Mouse (Mus musculus) urinary bladder, postnatal 36 days (tissue): Measurements from ENCODE around the gene 1810046K07Rik.

Experiments
- DNase-seq, 2 experiments: peaks; one replicate each; pipeline ENCODE4 v3.0.0; 2022; ENCODE audit warnings: low spot score in 2 of 2, mixed read lengths in 1 of 2

The 1810046K07Rik gene

DNA sequence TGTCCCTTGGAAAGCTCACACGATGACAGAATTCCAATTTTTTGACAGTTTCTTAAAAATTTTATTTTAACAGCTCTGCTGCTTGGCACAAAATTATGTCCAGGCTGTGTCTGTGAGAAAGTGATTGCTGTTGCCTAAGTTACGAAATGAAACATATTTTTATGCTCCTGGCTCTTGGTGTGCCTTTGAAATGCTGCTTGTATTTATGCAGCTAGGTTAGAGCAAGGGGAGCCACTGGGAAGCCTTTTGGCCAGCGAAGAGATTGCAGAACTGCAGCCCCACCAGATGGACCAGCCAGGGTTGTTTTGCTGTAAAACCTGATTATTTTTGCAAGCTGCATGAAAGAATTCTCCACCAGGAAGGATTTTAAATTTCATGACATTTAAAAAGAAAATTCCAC lies 23.6 kb downstream of the 1810046K07Rik start:
- DNase-seq = no peak

DNA sequence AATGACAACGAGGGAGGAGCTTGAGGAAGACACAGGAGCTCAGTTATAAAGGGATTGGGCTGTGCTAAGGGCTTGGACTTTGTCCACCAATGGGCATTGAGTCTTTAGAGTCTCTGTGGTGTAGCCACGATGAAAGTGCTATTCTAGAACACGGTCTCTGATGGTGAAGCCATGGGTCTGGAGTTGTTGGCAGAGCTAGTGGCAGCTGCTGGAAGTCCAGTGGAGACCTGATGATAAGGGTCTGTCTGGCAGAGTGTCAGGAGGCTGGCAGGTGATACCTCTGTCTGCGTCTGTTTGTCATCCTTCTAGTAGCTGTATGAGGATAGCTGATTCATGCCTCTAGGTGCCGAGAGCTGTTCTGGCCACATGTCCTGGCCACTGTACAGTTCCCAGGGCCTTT lies 24.7 kb downstream of the 1810046K07Rik start:
- no peak for DNase-seq

DNA sequence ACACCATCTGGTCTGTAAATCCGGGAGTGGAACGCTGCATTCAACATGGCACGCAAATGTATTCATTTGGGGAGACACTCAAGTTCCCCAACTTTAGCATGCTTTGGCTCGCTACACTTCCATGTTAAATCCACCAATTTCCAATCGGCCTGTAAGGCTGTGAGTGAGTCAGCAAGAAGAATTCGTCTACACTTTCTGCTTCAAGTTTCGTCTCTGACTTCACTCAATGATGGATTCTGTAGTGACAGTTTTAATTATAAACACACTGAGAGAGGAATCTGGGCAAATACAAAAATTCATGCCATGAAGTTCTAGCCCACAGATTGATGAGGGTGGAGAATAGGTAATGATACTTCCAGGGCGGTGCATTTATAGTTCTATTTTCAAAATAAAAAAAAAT lies 35.2 kb downstream of the 1810046K07Rik start:
- DNase-seq = no peak

DNA sequence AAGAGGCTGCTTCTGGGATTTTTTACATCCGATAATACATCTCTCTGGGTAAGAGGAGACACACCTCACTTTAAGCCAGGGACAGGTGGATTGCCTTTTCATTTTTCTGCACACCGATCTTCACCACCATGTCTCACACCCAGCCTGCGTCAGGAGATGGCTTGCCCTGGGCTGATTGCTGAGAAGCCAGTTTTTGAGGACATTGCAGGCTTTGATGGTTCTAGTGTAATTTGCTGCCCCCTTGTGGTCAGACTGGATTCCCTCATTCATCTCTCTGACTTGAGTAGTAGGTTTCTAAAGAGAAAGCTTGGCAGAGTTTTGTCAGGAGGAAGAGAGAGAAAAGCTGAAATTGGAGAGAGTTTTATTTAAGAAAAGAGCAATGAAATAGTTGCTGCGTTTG lies 36.0 kb downstream of the 1810046K07Rik start:
- peak; percentile 61 to 68 for DNase-seq

DNA sequence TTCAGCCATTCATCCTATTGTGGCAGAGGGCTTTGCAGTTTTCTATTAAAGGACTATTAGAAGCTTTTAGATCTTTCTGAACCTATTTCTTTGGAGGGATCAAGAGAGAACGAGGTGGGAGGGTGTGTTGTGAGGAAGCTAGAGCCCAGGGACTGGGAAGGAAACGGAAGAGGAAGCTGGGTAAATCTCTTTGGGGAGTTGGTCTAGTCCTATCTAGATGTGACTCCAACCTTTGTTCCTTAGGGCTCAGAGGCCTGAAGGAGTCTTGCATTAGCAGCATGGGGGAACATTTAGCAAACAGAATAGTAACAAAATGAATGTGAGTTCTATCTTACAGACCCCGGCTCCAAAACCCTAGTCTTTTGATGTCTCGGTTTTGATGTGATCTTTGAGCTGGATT lies 37.7 kb downstream of the 1810046K07Rik start:
- no peak for DNase-seq

DNA sequence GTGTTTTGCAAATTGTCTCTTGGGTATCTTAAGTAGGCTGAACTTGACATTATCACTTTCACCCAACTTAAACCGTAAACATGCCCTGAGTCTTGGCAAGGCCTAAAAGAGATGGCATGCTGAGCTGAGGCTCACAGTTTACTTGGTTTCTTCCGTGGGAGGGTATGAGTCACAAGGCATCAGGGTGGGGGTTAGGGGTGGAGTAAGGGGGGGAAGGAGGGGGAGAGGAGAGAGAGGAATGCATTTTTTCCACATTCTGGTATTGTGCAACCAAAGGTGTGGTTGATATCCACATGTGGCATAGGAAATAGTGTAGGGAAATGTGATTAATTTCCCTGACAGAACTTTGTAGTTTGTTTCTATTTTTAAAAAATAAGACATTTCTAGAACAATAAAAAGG lies 42.6 kb downstream of the 1810046K07Rik start:
- DNase-seq = peak in 1 of 2 experiments; percentile 24

DNA sequence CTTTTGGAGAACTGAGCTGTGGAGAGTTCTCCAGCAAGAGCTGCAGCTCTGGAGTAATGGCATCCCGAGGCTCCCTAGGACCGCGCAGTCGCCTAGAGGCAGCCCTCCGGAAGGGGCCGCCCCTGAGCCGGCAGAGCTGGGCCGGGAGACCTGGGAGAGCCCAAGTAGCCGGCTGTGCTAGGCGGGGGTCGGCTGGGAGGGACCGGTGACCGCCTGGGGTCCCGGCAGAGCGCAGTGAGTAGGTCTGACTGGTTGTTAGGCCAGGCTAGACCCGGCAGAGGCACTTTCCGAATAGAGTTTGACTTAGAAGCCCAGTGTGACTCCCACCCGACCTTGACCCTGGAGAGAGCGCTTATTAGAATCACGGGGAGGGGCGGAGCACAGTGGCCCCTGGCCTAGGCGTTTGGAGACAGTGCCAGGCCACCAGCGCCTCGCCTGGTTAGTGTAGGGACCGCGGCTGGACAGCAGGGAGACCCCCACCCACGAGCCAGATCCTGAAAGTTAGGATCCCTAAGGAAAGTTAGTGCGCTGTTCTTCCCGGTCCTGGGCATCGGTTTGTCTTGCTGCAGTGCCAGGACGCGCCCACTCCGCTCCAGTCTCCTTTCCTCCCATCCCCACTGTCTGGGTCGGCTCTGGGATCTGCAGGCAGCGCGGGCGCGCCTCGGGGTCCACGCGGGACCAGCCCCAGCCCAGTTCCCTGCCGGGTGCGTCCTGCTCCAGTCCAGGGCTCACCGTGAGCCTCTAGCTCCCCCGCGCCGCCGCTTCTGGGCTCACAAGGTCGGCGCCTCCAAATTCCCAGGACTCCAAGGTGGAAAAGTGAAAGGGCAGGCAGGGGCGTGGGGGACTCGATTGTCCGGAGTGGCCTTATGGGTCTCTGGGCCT lies 50.0 kb downstream of the 1810046K07Rik start, which contains the start of gene Colca2:
Gene Colca2, minus strand, starts transcription at position 70 of the 882 bp plus-strand sequence.
- peak; percentile 80 to 84 for DNase-seq

DNA sequence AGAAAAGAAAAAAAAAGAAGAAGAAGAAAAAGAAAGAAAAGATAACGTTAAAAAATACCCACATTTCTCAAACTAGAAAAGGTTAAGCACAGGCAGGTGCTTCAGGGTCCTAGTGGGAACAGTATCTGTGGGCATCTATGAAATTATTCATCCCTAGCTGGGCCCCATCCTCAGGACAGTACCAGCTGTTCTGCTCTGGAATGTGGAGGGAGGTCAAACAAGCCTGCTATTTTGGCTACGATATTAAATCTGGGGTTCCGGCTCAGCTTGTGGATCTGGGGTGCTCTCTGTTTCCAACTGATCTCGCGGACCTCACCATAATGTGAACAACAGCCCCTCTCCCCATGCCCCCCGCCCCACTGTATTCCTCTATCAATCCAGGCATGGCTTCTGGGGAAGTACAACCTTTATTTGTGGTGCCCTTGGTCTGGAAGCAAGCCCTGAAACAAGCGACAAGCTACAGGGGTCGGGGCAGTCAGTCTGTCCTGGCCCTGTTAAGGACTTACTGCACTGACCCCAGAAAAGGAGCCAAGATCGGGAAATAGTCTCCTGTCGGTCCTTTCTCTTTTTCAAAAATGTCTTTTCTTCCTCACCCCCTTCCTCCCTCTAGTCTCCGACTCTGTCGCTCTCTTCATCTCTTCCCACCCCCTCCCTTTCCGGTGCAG lies 50.8 kb downstream of the 1810046K07Rik start:
- DNase-seq = no peak

DNA sequence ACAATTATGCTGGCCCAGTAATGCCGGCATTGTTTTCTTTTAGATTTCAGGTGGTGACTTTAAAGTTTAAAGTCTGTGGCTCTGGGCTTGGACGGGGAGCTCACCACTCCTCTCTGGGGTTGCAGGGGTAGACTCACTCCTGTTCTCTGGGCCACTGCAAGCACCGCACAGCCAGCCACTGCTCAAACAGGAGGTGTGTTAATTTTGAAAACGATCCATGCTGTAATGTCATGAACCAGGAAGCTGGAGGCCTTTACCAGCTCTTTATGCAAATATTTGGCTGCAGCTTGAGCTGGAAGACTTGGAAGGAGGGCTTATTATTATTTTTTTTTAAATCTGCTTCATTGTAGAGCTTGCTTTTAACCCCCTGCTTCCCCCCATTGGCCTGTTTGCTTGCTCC lies 54.0 kb downstream of the 1810046K07Rik start:
- DNase-seq = peak in 1 of 2 experiments; percentile 14

DNA sequence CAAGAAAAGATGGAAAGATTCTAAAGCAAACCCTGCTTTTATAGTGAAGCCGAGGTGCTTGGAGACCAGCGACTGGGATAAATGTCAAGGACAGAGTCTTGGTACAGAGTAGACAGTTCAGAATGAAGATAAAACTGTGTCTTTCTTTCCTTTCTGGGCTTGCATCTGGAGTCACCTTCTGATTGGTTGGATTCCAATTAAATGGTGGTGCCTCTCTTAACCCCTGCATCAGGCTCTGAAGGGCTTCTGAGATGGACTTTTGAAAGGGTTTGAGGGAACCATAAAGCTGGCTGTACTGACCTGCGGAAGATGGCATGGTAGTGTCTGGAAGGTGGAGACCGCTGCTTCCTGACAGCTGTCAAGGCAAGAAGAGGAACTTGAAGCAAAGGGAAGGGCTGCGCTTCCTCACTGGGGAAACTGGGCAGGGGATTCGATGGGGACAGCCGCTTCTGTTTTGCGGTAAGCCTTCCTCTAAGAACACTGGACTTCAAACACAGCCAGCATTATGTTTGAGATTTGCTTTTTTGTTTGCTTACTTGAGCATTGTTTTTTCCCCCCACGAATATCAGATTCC lies 55.0 kb downstream of the 1810046K07Rik start:
- DNase-seq = no peak

DNA sequence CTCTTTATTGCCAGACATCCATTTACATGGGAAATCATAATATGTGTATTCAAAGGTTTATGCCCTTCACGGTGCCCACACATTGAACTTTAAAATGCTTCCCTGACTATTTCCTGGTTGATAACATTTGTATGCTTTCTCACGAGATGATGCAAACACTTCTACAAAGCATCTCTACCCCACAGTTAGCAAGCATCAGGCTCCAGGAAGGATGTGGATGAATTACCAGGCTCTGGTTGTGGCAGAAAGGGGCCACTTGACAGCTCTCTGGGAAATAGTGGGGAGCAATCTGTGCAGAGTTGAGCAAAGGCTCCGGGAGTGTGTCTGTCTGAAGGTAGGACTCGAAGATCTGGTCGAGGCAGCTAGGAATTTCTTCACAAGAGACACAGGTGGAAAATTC lies 56.6 kb downstream of the 1810046K07Rik start:
- DNase-seq = no peak

DNA sequence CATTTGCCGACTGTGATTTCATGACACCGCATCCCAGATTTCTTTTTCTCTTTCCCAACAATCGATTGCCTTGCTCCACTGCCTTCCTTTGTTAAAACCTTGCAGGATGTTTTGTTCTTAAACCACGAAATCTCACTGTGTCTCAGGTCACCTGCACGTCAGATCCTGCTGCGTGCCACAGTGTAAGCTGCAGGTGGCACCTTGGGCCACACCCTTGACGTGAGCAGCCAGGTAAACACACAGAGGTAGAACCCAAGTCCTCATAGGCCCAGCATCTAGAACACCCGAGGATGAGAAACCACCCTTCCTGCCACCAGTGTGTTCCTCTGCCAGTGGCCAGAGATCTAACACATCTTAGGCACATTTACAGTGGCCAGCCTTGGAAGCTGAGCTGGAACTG lies 57.6 kb downstream of the 1810046K07Rik start:
- DNase-seq = no peak

DNA sequence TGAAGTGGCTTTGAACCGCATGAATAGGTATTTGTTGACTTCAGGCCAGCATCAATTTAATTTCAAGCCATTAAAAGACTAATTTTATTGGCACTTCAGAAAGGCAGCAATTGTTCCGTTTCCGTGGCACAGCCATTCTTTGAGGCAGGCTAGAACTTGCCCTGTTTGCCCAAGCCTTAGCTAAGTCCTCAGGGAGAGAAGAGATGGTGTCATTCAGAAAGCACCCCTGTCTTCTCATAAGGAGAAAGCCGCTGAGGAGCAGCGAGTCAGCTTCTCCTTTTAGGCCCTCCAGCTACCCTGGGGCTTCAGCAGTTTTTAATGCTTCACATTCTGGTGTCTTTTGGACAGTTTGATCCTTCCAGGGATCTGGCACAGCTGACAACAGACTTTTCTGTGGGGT lies 59.9 kb downstream of the 1810046K07Rik start:
- DNase-seq = no peak

DNA sequence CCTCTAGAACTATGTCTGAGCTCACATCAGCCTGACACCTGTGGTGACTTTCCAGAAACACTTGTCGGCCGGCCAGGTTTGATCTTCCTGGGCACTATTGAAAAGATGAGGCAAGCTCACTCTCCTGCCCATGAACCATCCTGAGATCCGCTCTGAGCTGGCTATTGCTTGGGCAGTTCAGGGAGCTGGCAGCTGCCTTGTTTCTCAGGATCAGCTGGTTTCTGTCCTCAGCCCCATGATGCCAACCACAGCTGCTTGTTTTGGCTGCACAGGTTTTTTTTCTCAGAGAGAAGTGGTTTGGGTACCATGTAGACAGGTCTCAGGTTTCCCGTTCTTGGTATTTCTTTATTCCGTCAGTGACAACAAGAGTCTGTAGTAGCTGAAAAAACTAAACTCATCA lies 70.3 kb downstream of the 1810046K07Rik start:
- DNase-seq = no peak

DNA sequence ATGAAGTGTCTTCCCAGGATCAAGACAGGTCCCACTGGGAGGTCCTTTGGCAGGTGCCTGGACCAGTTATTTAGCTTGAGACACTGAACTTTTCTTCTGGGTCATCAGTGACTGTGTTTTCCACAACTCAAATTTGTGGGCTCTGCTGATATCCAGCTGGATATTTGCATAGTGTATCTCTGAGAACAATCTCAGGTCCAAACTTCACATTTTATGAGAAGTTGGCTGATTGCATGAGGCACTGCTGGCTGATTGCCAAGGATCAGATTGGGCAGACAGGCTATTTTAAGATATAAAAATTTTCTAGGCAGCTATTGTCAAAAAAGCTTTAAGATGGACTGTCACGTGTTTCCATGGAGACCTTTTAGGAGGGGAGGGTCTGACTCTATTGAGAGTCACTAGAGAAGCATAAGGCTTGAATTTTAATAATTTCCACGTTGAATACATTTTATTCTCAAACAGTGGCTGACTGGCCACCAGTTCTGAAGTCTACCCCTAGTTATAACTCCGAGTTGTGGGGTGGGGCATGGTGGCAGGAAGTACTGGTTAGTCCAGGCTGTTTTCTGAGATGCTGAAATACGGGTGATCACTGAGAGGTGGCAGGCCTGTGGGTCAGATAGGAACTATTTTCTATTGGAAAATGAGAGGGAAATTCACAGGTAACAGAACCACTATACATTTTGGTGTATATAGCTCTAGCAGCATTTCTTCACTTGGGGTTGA lies 71.8 kb downstream of the 1810046K07Rik start:
- peak; percentile 35 for DNase-seq
